Mouse (Mus musculus): ENCODE measurements around the gene Gm13769. TPM values are rescaled to one million over a fixed set of nuclear protein-coding genes. Genes with fewer than 3 reads are reported as not detected.

Gm13769 gene
- polyA plus RNA-seq (2012; rRNA removed; ENCODE audit: low replicate concordance): not detected in 2 replicates

DNA sequence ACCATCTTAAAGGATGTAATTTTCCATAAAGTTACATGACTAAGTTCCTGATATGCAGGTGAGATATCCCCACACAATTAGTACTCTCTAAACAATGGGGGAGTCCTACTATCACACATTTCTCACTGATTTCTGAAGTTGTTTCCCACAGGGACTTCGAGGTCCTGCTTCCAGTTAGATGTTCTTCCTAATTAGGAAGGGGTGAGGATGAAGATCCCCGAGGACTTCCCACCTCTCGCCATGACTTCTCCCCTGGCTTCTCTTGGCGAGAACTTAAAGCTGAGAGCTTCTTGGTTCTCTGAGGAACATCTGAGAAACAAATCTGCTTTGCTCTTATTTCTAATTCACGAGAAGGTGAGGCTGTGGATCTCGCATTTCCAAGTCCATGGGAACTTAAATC, at the start of gene Gm13769:
Gene Gm13769, plus strand, starts transcription at position 301 of the 400 bp plus-strand sequence.

DNA sequence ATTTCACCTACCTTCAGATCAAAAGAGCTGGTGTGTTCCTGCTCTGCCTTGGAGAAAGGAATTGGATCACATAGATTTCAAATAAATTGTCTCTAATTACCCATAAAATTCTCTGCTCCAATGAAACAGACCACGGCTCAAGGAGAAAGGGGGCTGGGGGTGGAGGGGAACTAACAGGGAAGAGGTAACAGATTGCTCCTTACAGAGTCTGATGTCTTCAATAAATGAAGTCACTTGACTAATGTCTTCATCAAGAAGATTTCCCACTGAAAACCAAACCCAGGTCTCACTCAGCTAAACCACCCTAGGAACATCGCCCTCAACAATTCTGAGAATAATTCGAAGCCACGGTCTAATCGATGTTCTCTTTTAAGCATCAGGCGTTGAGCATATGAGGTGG, 29.3 kb upstream of the Gm13769 start, which contains the start of gene Olfr1272:
Gene Olfr1272, minus strand, starts transcription at position 101 of the 400 bp plus-strand sequence.

Other genes with a start within 250 kb of the Gm13769 start
- not detected in 2 replicates for gene Olfr1269, start 200.8 kb upstream of the Gm13769 start, polyA plus RNA-seq (2012; rRNA removed; ENCODE audit: low replicate concordance)
- gene Olfr32, start 179.9 kb upstream of the Gm13769 start, polyA plus RNA-seq (2012; rRNA removed; ENCODE audit: low replicate concordance): not detected in 2 replicates
- gene Olfr1270, start 169.1 kb upstream of the Gm13769 start, polyA plus RNA-seq (2012; rRNA removed; ENCODE audit: low replicate concordance): not detected in 2 replicates
- not detected in 2 replicates for gene Olfr1506, start 97.7 kb upstream of the Gm13769 start, polyA plus RNA-seq (2012; rRNA removed; ENCODE audit: low replicate concordance)
- not detected in 2 replicates for gene Olfr142, start 64.6 kb upstream of the Gm13769 start, polyA plus RNA-seq (2012; rRNA removed; ENCODE audit: low replicate concordance)
- not detected in 2 replicates for gene Olfr1271, start 51.2 kb upstream of the Gm13769 start, polyA plus RNA-seq (2012; rRNA removed; ENCODE audit: low replicate concordance)
- gene Olfr1272, start 29.4 kb upstream of the Gm13769 start, polyA plus RNA-seq (2012; rRNA removed; ENCODE audit: low replicate concordance): not detected in 2 replicates
- gene Olfr1274-ps, start 76.5 kb downstream of the Gm13769 start, polyA plus RNA-seq (2012; rRNA removed; ENCODE audit: low replicate concordance): not detected in 2 replicates